Mouse (Mus musculus) adrenal gland, adult 2 months (tissue): Measurements from ENCODE around the gene Mrto4. TPM values are rescaled to one million over a fixed set of nuclear protein-coding genes. Genes with fewer than 3 reads are reported as not detected.

ENCODE experiments used
- DNase-seq: peaks from one replicate; pipeline ENCODE4 v3.0.0; 2021
- polyA plus RNA-seq: library from polyadenylated mRNA; depleted of rRNA; stranded (reverse); fragments of >200 nt; gene quantifications from 2 replicates; pipeline ENCODE4 v1.2.3, GENCODE M21; 2012
- total RNA-seq, 2 experiments: library from RNA; stranded (reverse); gene quantifications; 2 replicates each; pipeline ENCODE4 v1.2.3; 2021

The Mrto4 gene
- total and polyA plus RNA-seq, 3 experiments, result 18.3 to 70.6 (median 54.1) TPM

DNA sequence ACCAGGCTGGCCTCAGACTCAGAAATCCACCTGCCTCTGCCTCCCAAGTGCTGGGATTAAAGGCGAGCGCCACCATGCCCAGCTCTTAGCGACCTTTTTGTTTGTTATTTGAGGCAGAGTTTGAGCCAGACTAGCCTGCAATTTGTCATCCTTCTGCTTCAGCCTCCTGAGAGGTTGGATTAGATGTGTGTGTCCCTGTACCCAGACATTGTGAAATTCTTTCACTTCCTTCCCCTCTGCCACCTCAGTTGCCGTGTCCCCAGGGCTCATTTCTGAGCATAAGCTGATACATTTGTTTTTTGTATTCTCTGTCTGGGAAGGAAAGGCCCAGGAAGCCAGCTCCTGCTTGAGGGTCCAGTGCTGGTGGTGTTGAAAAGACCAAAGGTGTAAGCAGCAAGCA is 11.5 kb downstream of the Mrto4 start:
- DNase-seq, result peak; percentile 25

DNA sequence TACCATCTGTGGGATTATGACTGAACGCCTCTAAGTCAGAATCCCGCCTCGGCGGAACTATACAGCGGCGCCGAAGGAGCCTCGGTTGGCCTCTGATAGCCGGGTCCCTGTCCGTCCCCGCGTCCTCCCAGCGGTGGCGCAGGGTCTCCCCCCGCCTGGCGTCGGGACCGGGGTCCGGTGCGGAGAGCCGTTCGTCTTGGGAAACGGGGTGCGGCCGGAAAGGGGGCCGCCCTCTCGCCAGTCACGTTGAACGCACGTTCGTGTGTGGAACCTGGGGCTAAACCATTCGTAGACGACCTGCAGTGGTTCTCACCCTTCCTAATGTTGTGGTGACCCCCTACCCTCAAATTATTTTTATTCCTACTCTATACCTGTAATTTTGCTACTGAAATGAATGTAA is 14.2 kb downstream of the Mrto4 start:
- no peak for DNase-seq

DNA sequence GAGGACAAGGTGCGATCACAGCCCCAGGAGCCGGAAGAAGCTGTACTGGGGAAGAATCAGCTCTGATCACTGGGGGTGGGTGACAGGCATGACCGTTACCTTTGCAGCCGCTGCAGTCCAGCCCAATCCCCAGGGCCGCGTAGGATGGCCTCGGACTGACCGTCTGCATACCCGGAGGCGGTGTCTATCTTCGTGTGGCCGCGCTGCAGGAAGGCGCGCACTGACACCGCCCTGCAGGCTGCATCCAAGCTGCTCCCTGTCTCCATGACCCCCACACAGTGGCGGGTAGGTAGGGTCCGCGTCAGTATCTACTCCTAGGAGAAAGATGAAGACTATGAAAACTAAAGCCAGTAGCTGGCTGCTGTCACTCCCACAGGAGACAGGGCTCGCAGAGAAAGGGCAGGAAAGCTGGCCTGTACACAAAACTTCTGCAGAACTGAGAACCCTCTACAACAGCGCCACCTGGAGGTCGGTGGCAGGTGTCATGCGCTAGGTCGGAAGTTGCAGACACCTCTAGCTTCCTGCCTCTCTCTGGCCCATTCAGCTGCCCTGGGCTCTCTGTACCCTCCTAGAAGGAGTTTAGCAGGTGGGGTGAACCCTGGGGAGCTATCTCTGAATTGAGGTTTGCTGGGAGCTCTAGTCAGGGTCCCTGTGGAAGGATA is 15.4 kb downstream of the Mrto4 start:
- DNase-seq, result peak; percentile 83

DNA sequence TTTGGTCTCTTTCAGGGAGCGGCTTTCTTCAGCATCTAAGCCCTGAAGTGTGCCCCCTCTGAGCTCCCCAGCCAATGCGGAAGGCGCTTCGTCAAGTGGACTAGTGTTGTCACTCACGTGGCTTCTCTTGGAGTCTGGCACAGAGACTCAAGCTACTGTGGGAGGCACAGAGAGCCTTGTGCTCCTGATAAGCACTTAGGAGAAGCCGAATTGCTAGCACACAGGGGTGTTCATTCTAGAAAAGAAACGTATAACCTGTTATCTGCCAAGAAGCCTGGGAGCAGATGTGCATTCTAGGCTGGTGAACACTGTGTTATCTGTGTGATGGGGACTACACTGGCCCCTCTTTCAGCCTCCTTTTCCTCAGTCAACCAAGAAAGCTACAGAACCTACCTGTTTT is 16.9 kb downstream of the Mrto4 start:
- no peak for DNase-seq

DNA sequence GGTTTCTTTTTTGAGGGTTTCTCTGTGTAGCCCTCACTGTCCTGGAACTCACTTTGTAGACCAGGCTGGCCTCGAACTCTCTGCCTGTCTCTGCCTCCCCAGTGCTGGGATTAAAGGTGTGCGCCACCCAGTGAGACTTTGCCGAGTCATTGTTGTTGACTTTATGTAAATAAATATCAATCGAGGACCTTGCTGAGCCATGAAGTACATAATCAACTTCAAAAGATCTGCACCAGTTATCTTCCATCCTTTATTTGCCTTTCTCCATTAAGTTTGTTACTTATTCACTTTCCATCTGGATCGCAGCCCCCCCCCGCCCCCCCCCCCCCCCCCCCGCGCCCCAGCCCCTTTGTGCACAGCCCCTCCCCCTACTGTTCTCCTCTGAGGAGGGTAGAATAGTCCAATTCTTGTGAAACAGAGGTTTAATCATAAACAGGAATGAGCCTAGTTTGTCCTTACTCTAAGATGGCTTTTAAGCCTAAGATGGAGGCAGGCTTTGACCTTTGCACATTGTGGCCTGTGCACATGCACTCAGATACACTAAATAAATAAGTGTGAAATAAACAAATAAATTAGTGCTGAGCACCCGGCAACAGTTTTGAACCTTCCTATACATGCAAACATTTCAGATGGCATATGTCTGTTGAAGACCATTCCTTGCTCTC is 17.6 kb downstream of the Mrto4 start:
- DNase-seq, result no peak

DNA sequence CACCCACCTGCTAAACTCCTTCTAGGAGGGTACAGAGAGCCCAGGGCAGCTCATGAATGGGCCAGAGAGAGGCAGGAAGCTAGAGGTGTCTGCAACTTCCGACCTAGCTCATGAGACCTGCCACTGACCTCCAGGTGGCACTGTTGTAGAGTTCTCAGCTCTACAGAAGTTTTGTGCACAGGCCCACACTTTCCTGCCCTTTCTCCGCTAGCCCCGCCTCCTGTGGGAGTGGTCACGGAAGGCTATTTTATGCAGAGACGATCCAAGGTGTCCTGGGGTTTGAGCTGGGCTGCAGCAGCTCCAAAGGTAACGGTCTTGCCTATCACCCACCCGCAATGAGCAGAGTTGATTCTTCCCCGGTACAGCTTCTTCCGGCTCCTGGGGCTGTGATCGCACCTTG is 21.8 kb downstream of the Mrto4 start:
- peak; percentile 84 for DNase-seq

DNA sequence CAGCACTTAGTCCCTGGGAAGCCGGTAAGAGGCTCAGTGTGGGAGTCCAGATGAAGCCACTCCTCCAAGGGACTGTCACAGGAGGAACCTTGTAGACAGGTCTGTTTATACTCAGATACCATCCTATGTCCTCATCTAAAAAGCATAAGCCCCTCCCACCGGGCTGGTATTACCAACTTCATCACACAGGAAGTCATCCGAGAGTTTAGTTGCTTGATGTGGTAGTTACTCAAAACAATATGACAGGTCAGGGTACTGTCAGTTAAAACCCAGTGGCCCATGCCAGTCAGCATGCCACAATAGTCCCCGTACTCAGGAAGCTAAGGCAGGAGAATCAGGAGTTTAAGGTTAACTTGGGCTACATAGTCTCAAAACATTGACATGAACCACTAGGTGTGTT is 32.6 kb downstream of the Mrto4 start:
- DNase-seq, result no peak

DNA sequence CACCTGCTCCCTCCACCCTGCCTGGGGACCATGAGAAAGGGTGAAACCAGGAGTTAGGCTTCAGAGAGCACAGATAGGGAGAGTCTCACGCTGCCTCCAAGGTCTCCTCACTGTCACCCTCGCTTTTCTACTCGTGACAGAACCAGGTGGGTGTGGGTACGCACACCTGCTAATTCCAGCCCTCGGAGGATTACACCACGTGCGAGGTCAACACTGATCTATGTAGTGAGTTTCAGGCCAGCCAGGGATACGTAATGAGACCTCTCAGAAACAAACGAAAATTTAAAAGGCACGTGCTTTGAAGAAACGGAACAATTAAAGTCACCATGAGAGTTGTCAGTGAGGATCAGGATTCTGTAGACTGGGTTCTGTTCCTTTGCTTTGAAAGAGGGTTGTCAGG is 33.9 kb downstream of the Mrto4 start:
- DNase-seq, result no peak

DNA sequence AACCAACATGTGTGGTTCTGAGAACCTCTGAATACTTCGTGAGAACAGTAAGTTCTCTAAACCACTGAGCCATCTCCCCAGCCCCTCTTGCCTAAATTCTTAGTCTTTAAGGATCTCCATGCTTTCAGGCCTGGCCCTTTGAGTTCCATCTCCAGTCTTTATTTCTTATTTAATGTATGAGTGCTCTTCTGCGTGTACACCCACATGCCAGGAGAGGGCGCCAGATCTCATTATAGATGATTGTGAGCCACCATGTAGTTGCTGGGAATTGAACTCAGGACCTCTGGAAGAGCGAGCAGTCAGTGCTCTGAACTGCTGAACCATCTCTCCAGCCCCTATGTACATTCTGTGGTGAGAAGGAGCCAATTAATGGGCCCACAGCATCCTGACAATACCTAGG is 39.7 kb downstream of the Mrto4 start:
- no peak for DNase-seq

DNA sequence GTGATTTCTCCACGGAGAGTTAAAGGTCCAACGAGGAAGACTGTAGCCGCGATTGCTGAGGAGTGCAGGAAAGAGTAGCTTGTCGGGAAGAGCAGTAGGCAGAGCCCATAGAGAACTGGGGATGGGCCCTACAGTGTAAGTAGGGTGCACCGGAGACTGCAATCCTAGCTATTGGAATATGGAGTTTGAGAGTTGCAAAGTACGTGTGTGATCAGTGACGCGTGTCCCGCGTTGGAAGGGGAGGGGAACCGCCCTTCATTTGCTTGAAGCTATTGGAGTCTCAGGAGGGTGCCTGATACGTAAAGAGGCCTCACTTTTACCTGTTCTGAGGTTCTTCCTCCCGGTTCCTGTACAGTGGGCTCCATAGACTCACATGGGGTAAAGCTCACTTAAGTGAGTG is 40.7 kb downstream of the Mrto4 start:
- no peak for DNase-seq

DNA sequence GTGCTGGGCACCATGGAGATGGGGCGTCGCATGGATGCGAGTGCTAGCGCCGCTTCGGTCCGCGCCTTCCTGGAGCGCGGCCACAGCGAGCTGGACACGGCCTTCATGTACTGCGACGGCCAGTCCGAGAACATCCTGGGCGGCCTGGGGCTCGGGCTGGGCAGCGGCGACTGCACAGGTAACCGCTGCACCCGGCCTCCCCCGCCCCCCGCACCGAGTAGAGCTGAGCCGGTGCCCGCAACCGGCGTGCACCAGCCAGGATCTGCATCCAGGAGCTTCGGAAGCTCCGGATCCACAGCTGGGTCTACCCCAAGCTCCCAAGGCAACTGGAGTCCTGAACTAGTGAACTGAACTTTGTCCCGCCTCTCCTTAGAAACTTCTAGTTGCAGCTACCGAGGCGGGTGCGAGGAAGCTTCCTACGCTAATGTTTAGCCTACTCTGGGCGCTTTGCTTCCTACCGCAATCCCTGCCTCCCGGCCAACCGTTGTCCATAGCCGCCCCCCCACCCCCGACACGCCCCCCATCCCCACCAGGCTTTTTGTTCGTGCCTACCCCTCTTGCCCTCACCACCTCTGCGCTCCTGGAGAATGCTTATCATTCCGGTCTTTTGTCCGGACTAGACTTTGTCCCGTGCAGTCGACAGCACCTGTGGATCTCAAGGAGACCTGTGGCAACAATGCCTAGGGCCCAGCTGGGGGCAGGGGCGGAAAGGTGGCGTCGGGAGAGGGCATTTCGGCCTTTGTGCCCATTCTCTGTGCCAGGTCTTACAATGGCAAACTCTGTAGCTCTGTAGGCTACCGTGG is 41.3 kb downstream of the Mrto4 start:
- no peak for DNase-seq

DNA sequence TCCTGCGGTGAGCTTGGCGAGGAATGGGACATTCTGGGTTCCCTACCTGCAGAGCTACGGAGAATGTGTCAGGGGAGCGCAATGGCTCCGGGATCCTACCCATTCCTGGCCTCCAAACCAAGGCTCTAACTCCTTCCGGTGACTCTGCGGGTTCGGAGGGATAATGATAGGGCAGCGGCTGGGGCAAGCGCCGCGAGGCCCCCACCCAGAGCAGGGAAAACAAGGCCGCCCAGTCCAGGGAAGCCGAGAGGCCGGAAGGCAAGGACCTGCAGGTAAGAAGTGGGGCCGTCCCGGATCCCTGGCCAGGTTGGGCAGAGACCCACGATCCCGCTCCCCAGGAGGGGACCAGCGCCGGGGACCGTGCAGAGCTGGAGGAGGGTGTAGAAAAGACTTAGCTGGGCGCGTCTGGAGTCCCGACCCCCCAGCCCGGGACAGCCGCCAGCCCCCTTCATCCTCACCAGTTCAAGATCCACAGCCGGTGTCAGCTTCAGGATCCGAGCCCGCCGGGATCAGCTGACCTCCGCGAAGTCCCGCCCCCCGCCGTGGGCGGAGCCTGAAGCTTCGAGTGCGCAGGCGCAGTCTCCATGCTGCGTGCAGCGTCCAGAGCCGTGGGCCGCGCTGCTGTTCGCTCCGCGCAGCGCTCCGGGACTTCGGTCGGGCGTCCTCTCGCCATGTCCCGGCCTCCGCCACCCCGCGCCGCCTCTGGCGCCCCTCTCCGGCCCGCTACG is 42.0 kb downstream of the Mrto4 start, which contains the start of the genes Pqlc2 and Akr7a5:
Pqlc2 (minus strand) TSS at position 538 of the 728 bp plus-strand sequence.
Akr7a5 (plus strand) TSS at position 574 of the 728 bp plus-strand sequence.
- DNase-seq, result peak; percentile 99

DNA sequence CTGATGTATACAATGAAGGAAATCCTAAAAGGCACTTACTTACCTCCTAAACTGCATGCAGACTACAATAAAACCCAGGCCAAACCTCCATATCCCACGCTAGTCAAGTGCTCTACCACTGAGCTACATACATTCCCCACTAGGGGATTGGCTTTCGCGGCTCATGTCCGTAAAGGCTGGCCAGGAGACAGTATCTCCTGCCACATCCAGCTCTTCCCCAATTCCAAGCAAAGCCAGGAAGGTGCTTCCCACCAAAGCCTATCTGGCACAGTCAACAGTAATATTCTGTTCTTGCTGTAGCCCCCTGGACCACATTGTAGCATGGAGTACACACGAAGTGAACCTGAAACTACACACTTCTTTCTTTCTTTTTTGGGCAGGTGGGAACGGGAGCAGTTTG is 42.7 kb downstream of the Mrto4 start:
- DNase-seq, result no peak

DNA sequence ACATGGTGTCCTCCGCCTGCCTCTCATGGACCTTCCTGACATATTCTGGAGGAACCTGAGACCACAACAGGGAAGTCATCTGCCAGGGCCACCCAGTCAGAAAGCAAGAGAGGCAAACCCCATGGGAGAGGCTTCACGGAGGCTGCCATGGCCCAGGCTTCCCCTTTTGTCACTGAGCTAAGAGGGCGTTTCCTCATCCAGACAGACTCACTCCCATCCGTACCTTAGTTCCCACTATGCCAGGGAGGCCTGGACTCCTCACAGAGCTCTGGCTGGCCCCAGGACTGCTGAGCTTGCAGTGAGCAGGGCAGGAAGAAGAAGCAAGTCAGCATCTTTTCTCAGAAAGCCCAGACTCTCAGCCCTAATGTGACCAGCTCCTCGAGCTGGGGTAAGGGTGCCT is 44.5 kb downstream of the Mrto4 start:
- no peak for DNase-seq

DNA sequence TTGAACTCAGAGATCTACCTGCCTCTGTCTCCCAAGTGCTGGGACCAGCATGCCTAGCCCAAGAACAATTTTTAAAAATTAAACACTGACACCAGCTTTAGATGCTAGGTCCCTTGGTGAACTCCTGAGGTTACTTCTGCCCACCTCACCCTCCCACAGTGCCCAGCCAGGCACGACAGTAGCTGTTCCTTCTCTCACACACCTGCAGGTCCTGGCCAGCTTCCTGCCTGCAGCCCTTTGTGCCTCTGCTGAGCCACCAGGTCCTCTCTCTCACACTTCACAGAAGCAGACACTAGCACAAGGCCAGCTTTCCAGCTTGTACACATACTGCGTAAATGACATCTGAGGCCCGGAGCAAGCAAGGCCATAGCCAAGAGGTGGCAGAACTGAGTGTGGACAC is 46.9 kb downstream of the Mrto4 start:
- DNase-seq, result no peak

DNA sequence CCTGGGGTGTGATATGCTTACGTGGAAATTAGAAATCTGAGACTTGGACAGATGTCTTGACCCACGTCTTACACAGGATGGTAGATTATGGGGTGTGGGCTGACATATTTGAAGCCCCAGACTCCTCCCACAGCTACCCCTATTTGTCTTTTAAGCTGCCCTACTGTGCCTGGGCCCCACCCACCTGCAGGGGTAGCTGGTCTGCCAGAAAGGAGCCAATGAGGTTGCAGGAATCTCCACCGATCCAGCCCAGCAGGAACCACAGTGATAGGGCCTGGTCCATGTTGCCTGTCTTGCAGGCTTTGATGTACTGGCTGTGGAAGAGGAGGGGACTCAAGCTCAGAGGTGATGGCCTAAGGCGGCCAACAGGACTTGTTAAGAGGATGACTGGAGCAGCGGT is 50.1 kb downstream of the Mrto4 start:
- no peak for DNase-seq

DNA sequence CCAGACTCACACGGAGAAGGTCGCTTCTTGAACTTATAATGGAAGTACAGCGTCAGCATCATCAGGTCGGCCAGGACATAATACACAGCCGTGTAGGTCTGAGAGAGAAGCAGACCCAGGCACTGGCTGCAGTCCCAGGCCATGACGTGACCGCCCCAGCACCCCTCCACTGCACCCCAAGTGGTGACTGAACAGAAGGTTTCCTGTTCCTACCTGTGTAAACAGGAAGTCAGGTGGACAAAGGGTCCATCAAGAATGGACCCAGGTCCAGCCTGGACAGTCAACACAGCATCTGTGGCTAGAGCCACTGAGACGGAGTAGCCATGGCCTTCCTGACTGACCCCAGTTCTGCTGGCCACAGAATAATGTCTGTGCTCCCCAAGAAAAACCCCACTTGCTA is 50.6 kb downstream of the Mrto4 start:
- no peak for DNase-seq

DNA sequence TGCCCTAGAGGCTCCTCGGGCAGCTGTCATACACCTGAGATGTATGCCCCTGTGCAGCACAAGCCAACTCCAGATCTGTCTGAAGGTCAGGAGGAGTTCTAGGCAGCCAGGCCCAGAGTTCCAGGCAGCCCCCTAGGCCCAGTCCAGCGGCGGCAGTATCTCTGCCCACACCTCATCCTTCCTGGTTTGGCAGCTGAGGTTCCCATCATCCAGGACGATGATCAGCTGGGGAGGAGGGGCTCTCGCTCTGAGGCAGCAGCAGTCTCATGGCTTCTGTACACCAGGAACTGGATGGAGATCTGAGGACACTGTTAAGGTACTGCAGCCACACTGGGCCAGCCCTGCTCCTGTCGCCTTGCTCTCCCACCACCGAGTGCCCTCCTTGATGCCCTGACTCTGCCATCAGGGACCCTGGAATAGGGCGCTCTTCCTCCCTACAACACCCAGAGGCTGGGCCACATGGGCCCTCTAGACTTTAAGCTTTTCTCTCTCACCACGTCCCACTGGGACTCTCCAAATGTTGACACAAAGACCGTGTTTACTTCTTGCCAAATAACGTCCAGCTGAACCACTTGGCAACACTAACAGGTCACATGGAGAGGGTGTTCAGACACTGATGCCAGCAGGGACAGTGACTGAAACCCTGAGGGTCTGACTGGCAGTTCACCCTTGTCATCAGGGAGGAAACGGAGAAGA is 53.6 kb downstream of the Mrto4 start:
- no peak for DNase-seq

DNA sequence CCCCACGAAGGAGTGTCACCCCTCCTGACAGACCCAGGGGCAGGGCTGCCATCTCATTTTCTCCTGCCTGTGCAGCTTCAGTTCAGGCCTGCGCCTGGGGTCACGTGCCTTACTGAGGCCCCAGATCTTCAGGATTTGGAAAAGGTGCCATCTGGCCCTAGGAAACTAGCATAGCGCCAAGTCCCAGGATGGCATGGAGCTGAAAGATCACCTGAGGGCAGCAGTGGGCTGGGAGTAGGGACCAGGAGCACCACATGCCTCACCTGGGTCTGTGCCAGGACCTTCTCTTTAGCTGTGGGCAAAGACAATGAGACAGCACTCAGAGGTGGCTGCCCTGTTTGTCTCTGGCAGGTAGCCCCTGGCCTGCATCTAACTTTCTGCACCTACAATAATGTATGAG is 54.8 kb downstream of the Mrto4 start:
- DNase-seq, result peak; percentile 56
